Mouse (Mus musculus) hindbrain, embryonic 14.5 days (tissue): ENCODE results near the gene Lactb. TPM values are rescaled to one million over a fixed set of nuclear protein-coding genes. Genes with fewer than 3 reads are reported as not detected.
A peak's percentile ranks its signal among the peaks of the same experiment; 100 is the strongest.

Source experiments
- ATAC-seq: fragments of 200-750 bp; cut with Nextera tagmentation; 2 replicates; pipeline ENCODE4 v1.8.0; 2017; ENCODE audit warnings: moderate number of reproducible peaks, mild to moderate bottlenecking, moderate TSS enrichment, moderate library complexity; ENCODE audit not compliant: low FRiP score
- DNase-seq: peaks from one replicate; pipeline ENCODE4 v3.0.0-alpha.2; 2015; ENCODE audit warnings: low spot score
- H3K27ac ChIP-seq: fragments of 300-500 bp; sonication (generic); 2 replicates; pipeline ENCODE4 v1.5.1; 2014; ENCODE audit warnings: mild to moderate bottlenecking, moderate library complexity
- H3K27me3 ChIP-seq: fragments of 300-500 bp; sonication (generic); 2 replicates; pipeline ENCODE4 v1.6.1; 2014; ENCODE audit warnings: mild to moderate bottlenecking, low read length, mixed read lengths; ENCODE audit not compliant: control insufficient read depth, insufficient read depth
- H3K36me3 ChIP-seq: fragments of 300-500 bp; sonication (generic); replicated peaks from 2 replicates; pipeline ENCODE4 v1.6.1; 2014; ENCODE audit not compliant: control insufficient read depth, insufficient read depth
- H3K4me1 ChIP-seq: fragments of 300-500 bp; sonication (generic); replicated peaks from 2 replicates; pipeline ENCODE4 v1.6.1; 2014; ENCODE audit warnings: antibody characterized with exemption, low read length, mixed read lengths; ENCODE audit not compliant: control insufficient read depth, insufficient read depth
- H3K4me2 ChIP-seq: fragments of 300-500 bp; sonication (generic); replicated peaks from 2 replicates; pipeline ENCODE4 v1.6.1; 2014; ENCODE audit warnings: mild to moderate bottlenecking, moderate library complexity
- H3K4me3 ChIP-seq: fragments of 300-500 bp; sonication (generic); replicated peaks from 2 replicates; pipeline ENCODE4 v1.5.1; 2014; ENCODE audit warnings: mild to moderate bottlenecking, low read length
- H3K9ac ChIP-seq: fragments of 300-500 bp; sonication (generic); 2 replicates; pipeline ENCODE4 v1.6.1; 2014
- H3K9me3 ChIP-seq: fragments of 300-500 bp; sonication (generic); 2 replicates; pipeline ENCODE4 v1.6.1; 2016; ENCODE audit warnings: low read length; ENCODE audit not compliant: control insufficient read depth
- WGBS: fragments of 180-500 bp; shearing (Covaris S2); extraction: QIAGEN DNeasy Blood & Tissue Kit; methylation state at CpG from one replicate; pipeline ENCODE4 v1.1.7; 2014; 5-methylcytosine and 5-hydroxymethylcytosine counted together
- polyA plus RNA-seq: library from polyadenylated mRNA; unstranded; fragments of >200 nt; fragmentation: Nextera tagmentation; extraction: Ambion mirVana; gene quantifications from 2 replicates; pipeline ENCODE4 v1.2.1, GENCODE M21; 2014

The Lactb gene
- polyA plus RNA-seq, 1 experiment from 2014 or later: 17.8 TPM

DNA sequence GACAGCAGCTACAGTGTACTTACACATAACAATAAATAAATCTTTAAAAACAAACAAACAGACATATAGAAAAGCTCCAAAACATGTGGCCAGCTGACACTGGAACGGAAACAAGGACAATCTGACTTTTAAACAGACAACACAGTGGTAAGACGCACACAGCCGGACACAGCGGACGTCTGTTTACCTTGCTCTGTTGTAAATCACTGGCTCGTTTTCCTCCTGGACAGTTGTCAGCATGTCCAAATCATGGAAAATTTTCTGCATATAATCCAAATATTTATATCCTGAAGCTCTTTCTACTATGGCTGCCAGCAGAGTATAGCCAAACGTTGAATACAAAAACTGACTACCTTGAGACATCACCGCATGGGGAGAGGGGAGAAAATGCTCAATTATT lies 7.8 kb downstream of the Lactb start:
- H3K9me3 ChIP-seq: no peaks in the 10 kb centered on the region
- WGBS: 86% methylated on average over 8 of the region's 8 CpGs
- peaks cover 61% of the 10 kb centered on the region for H3K36me3 ChIP-seq
- no peak for DNase-seq
- no peak overlapping the region for H3K27ac ChIP-seq
- no peak overlapping the region for H3K4me3 ChIP-seq
- H3K4me1 ChIP-seq: no peaks in the 10 kb centered on the region
- no peak overlapping the region for H3K9ac ChIP-seq
- no peaks in the 10 kb centered on the region for H3K27me3 ChIP-seq
- no peak for ATAC-seq
- H3K4me2 ChIP-seq: no peak overlapping the region

DNA sequence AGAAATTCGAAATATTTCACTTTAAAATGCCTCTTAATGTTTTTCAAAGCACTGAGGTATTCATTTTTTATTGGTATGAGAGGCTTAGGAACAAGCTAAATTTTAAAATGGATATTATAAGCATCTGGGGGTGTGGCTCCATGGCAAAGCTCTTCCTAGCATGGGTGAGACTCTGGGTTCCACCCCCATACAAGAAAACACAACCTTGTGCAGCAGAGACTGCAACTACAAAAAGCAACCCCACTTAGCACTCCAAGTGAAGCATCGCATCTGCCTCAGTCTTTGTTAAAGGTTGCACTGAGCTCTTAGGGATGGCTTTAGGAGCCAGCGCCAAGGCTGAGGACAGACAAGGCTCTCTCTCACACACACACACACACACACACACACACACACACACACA lies 13.8 kb downstream of the Lactb start:
- Histone ChIP-seq H3K27ac (no peak overlapping the region), H3K36me3 (peaks cover 16% of the 10 kb centered on the region), H3K4me2 (no peak overlapping the region), H3K4me1 (no peaks in the 10 kb centered on the region), H3K27me3 (no peaks in the 10 kb centered on the region), H3K4me3 (no peak overlapping the region), H3K9me3 (no peaks in the 10 kb centered on the region), H3K9ac (no peak overlapping the region)
- ATAC-seq (no peak), DNase-seq (no peak)
- WGBS: 81% methylated on average over 3 of the region's 3 CpGs

- no peak for DNase-seq
- Histone ChIP-seq H3K36me3 (peaks cover 13% of the 10 kb centered on the region), H3K4me2 (no peak overlapping the region), H3K9me3 (no peaks in the 10 kb centered on the region), H3K4me3 (no peak overlapping the region), H3K27me3 (no peaks in the 10 kb centered on the region), H3K27ac (no peak overlapping the region), H3K4me1 (no peaks in the 10 kb centered on the region), H3K9ac (no peak overlapping the region)
- no peak for ATAC-seq
- 93% methylated on average over 3 of the region's 3 CpGs for WGBS
Measured at GRCm38 (mm10) chr9:66957451-66957850, 17.8 kb downstream of the Lactb start.

GRCm38 (mm10) chr9:66952886-66953285 lies 22.4 kb downstream of the Lactb start:
- H3K27me3 ChIP-seq: no peaks in the 10 kb centered on the region
- no peak overlapping the region for H3K4me2 ChIP-seq
- H3K4me3 ChIP-seq: no peak overlapping the region
- no peak overlapping the region for H3K9ac ChIP-seq
- peaks cover 26% of the 10 kb centered on the region for H3K36me3 ChIP-seq
- ATAC-seq (no peak), DNase-seq (no peak)
- H3K4me1 ChIP-seq: no peaks in the 10 kb centered on the region
- WGBS: 91% methylated on average over 2 of the region's 2 CpGs
- no peaks in the 10 kb centered on the region for H3K9me3 ChIP-seq
- no peak overlapping the region for H3K27ac ChIP-seq

DNA sequence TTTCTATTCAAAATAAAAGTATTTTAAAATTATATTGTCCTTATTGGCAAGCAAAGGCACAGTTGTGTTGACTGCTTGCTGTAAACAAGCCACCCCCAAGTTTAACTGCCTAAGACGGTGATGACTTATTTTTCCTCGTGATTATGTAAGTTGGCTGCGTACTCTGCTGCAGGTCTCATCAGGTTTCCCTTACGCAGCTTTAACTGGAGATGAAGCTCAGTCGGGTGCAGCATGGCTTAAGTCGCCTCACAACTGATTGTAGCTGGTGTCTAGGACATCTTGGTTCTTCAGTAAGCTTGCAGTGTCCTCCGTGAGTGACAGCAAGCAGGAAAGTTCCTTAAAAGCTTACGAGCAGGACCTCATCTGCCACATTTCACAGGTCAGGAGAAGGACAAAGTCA lies 23.0 kb downstream of the Lactb start:
- DNase-seq (no peak), ATAC-seq (no peak)
- no peaks in the 10 kb centered on the region for H3K27me3 ChIP-seq
- no peak overlapping the region for H3K4me2 ChIP-seq
- H3K36me3 ChIP-seq: peaks cover 29% of the 10 kb centered on the region
- no peak overlapping the region for H3K4me3 ChIP-seq
- no peak overlapping the region for H3K9ac ChIP-seq
- H3K9me3 ChIP-seq: no peaks in the 10 kb centered on the region
- 85% methylated on average over 8 of the region's 8 CpGs for WGBS
- no peaks in the 10 kb centered on the region for H3K4me1 ChIP-seq
- no peak overlapping the region for H3K27ac ChIP-seq

- ATAC-seq (no peak), DNase-seq (no peak)
- Histone ChIP-seq H3K36me3 (peaks cover 16% of the 10 kb centered on the region), H3K4me2 (no peak overlapping the region), H3K4me3 (no peak overlapping the region), H3K27ac (no peak overlapping the region), H3K9ac (no peak overlapping the region), H3K9me3 (no peaks in the 10 kb centered on the region), H3K27me3 (no peaks in the 10 kb centered on the region), H3K4me1 (no peaks in the 10 kb centered on the region; the same call in 1 of the 2 replicates)
- 98% methylated on average over 2 of the region's 2 CpGs for WGBS
Measured at GRCm38 (mm10) chr9:66948536-66948935, 26.7 kb downstream of the Lactb start.

- Histone ChIP-seq H3K4me2 (peak within 1 kb of the TSS; percentile 88), H3K9ac (peak within 1 kb of the TSS; percentile 87), H3K4me1 (no peaks in the 10 kb centered on the region; the same call in 1 of the 2 replicates), H3K4me3 (peak within 1 kb of the TSS; percentile 95), H3K9me3 (no peaks in the 10 kb centered on the region), H3K36me3 (peaks cover 16% of the 10 kb centered on the region), H3K27me3 (no peaks in the 10 kb centered on the region), H3K27ac (peak within 1 kb of the TSS; percentile 90)
- DNase-seq: peak; percentile 89
- ATAC-seq: peak; percentile 99
- under 1% methylated on average over 76 of the region's 77 CpGs for WGBS
Measured at GRCm38 (mm10) chr9:66945647-66946641, 29.3 kb downstream of the Lactb start, which contains the start of gene Rps27l. Gene Rps27l (plus strand): TSS chr9:66946086.

GRCm38 (mm10) chr9:66945161-66945560 lies 30.1 kb downstream of the Lactb start:
- H3K4me3 ChIP-seq: peak overlapping the region; percentile 95
- H3K27me3 ChIP-seq: no peaks in the 10 kb centered on the region
- H3K4me2 ChIP-seq: peak overlapping the region; percentile 88
- ATAC-seq (no peak), DNase-seq (no peak)
- H3K4me1 ChIP-seq: no peaks in the 10 kb centered on the region; the same call in 1 of the 2 replicates
- peak overlapping the region; percentile 90 for H3K27ac ChIP-seq
- H3K9me3 ChIP-seq: no peaks in the 10 kb centered on the region
- peak overlapping the region; percentile 87 for H3K9ac ChIP-seq
- 33% methylated on average over 4 of the region's 4 CpGs for WGBS
- H3K36me3 ChIP-seq: peaks cover 16% of the 10 kb centered on the region

- ATAC-seq (no peak), DNase-seq (peak; percentile 76)
- Histone ChIP-seq H3K4me1 (peaks cover 10% of the 10 kb centered on the region), H3K27me3 (no peaks in the 10 kb centered on the region), H3K4me3 (no peak overlapping the region), H3K36me3 (no peaks in the 10 kb centered on the region), H3K27ac (no peak overlapping the region), H3K4me2 (no peak overlapping the region), H3K9me3 (no peaks in the 10 kb centered on the region), H3K9ac (no peak overlapping the region)
- 7% methylated on average over 4 of the region's 4 CpGs for whole genome bisulfite sequencing
Measured at GRCm38 (mm10) chr9:66938836-66939235, 36.4 kb downstream of the Lactb start.
